Mouse (Mus musculus): ENCODE measurements around the gene Cplx3. TPM values are rescaled to one million over a fixed set of nuclear protein-coding genes. Genes with fewer than 3 reads are reported as not detected.

The Cplx3 gene
- polyA plus RNA-seq, 1 experiment from 2014 or later = not detected

GRCm38 (mm10) chr9:57650786-57651311 is 44.8 kb upstream of the Cplx3 start:
- ATAC-seq (peak; percentile 45; the same call in 1 of the 2 replicates), DNase-seq (peak; percentile 46)
- peak overlapping the region; percentile 89 for H3K27ac ChIP-seq (ENCODE audit: low read depth)
- H3K9me3 ChIP-seq (ENCODE audit: low read length) = no peaks in the 10 kb centered on the region
- H3K4me2 ChIP-seq (ENCODE audit: low read depth, low read length) = peak overlapping the region; percentile 45
- TF ChIP-seq EP300 (IDR thresholded peaks at IDR 0.05; ENCODE audit: low read depth) (no peak), CTCF (IDR thresholded peaks at IDR 0.05; ENCODE audit: low read depth) (no peak)
- WGBS (ENCODE audit: insufficient replicate concordance) = 16% methylated on average over 6 of the region's 6 CpGs
- no peak overlapping the region for H3K4me3 ChIP-seq (ENCODE audit: low read depth, low read length)
- H3K36me3 ChIP-seq (replicated peaks; ENCODE audit: insufficient read depth, low read length) = no peaks in the 10 kb centered on the region
- H3K4me1 ChIP-seq (ENCODE audit: insufficient read depth) = peaks cover 36% of the 10 kb centered on the region
- peak overlapping the region; percentile 48 for H3K9ac ChIP-seq (replicated peaks)
- no peaks in the 10 kb centered on the region for H3K27me3 ChIP-seq (ENCODE audit: insufficient read depth, low read length)

- Histone ChIP-seq H3K4me3 (ENCODE audit: low read depth, low read length) (no peak overlapping the region), H3K4me1 (ENCODE audit: insufficient read depth) (peaks cover 39% of the 10 kb centered on the region), H3K9ac (replicated peaks) (no peak overlapping the region; the same call in 1 of the 2 replicates), H3K4me2 (ENCODE audit: low read depth, low read length) (peak overlapping the region; percentile 45; the same call in 1 of the 2 replicates), H3K9me3 (ENCODE audit: low read length) (no peaks in the 10 kb centered on the region), H3K27me3 (ENCODE audit: insufficient read depth, low read length) (no peaks in the 10 kb centered on the region), H3K27ac (ENCODE audit: low read depth) (peak overlapping the region; percentile 89), H3K36me3 (replicated peaks; ENCODE audit: insufficient read depth, low read length) (no peaks in the 10 kb centered on the region)
- ATAC-seq = 0 out of 2 replicates have a peak, but pooled peaks have one; percentile 22
- no peak for TF ChIP-seq EP300 (IDR thresholded peaks at IDR 0.05; ENCODE audit: low read depth)
- TF ChIP-seq CTCF (IDR thresholded peaks at IDR 0.05; ENCODE audit: low read depth) = no peak
- WGBS (ENCODE audit: insufficient replicate concordance) = 76% methylated on average over 6 of the region's 6 CpGs
- DNase-seq = no peak
Measured at GRCm38 (mm10) chr9:57650130-57650785, 44.2 kb upstream of the Cplx3 start.

GRCm38 (mm10) chr9:57647286-57648108 is 41.4 kb upstream of the Cplx3 start:
- no peak overlapping the region for H3K4me3 ChIP-seq (ENCODE audit: low read depth, low read length)
- no peak for TF ChIP-seq CTCF (IDR thresholded peaks at IDR 0.05; ENCODE audit: low read depth)
- no peak for TF ChIP-seq EP300 (IDR thresholded peaks at IDR 0.05; ENCODE audit: low read depth)
- WGBS (ENCODE audit: insufficient replicate concordance) = 24% methylated on average over 4 of the region's 4 CpGs
- peak overlapping the region; percentile 35; the same call in 1 of the 2 replicates for H3K9ac ChIP-seq (replicated peaks)
- DNase-seq (peak; percentile 16), ATAC-seq (no peak)
- H3K27me3 ChIP-seq (ENCODE audit: insufficient read depth, low read length) = no peaks in the 10 kb centered on the region
- peaks cover 60% of the 10 kb centered on the region for H3K4me1 ChIP-seq (ENCODE audit: insufficient read depth)
- H3K36me3 ChIP-seq (replicated peaks; ENCODE audit: insufficient read depth, low read length) = no peaks in the 10 kb centered on the region
- H3K27ac ChIP-seq (ENCODE audit: low read depth) = peak overlapping the region; percentile 99
- H3K9me3 ChIP-seq (ENCODE audit: low read length) = no peaks in the 10 kb centered on the region
- peak overlapping the region; percentile 40 for H3K4me2 ChIP-seq (ENCODE audit: low read depth, low read length)

- DNase-seq = peak; percentile 41
- ATAC-seq = no peak
- Histone ChIP-seq H3K9me3 (ENCODE audit: low read length) (no peaks in the 10 kb centered on the region), H3K27me3 (ENCODE audit: insufficient read depth, low read length) (no peaks in the 10 kb centered on the region), H3K4me1 (ENCODE audit: insufficient read depth) (peaks cover 68% of the 10 kb centered on the region), H3K9ac (replicated peaks) (peak overlapping the region; percentile 35; the same call in 1 of the 2 replicates), H3K4me2 (ENCODE audit: low read depth, low read length) (peak overlapping the region; percentile 40), H3K36me3 (replicated peaks; ENCODE audit: insufficient read depth, low read length) (peaks cover 4% of the 10 kb centered on the region), H3K27ac (ENCODE audit: low read depth) (peak overlapping the region; percentile 99), H3K4me3 (ENCODE audit: low read depth, low read length) (no peak overlapping the region)
- TF ChIP-seq EP300 (IDR thresholded peaks at IDR 0.05; ENCODE audit: low read depth) (peak; percentile 39), CTCF (IDR thresholded peaks at IDR 0.05; ENCODE audit: low read depth) (no peak)
- WGBS (ENCODE audit: insufficient replicate concordance) = 18% methylated on average over 12 of the region's 12 CpGs
Measured at GRCm38 (mm10) chr9:57646551-57647103, 40.5 kb upstream of the Cplx3 start.

GRCm38 (mm10) chr9:57644944-57645893 is 39.1 kb upstream of the Cplx3 start:
- ATAC-seq (peak; percentile 86), DNase-seq (peak; percentile 95)
- Histone ChIP-seq H3K27me3 (ENCODE audit: insufficient read depth, low read length) (no peaks in the 10 kb centered on the region), H3K9ac (replicated peaks) (peak overlapping the region; percentile 96), H3K27ac (ENCODE audit: low read depth) (peak overlapping the region; percentile 99), H3K4me2 (ENCODE audit: low read depth, low read length) (peak overlapping the region; percentile 93), H3K36me3 (replicated peaks; ENCODE audit: insufficient read depth, low read length) (peaks cover 4% of the 10 kb centered on the region), H3K4me3 (ENCODE audit: low read depth, low read length) (peak overlapping the region; percentile 90), H3K9me3 (ENCODE audit: low read length) (no peaks in the 10 kb centered on the region), H3K4me1 (ENCODE audit: insufficient read depth) (peaks cover 69% of the 10 kb centered on the region)
- no peak for TF ChIP-seq EP300 (IDR thresholded peaks at IDR 0.05; ENCODE audit: low read depth)
- peak; percentile 92 for TF ChIP-seq CTCF (IDR thresholded peaks at IDR 0.05; ENCODE audit: low read depth)
- 9% methylated on average over 54 of the region's 85 CpGs for WGBS (ENCODE audit: insufficient replicate concordance)
